Mouse (Mus musculus) MEL (cell line): ENCODE data around the gene Ap5s1. TPM values are rescaled to one million over a fixed set of nuclear protein-coding genes. Genes with fewer than 3 reads are reported as not detected.
A peak's percentile ranks its signal among the peaks of the same experiment; 100 is the strongest.

Experiments used
- DNase-seq: peaks from one replicate; pipeline ENCODE4 v3.0.0; 2011; ENCODE audit warnings: low read depth, low spot score
- H3K27ac ChIP-seq: 2 replicates; pipeline ENCODE4 v1.5.1; 2012; ENCODE audit warnings: low read depth, mild to moderate bottlenecking, control low read depth, low read length, moderate library complexity; ENCODE audit not compliant: control insufficient read depth
- H3K27me3 ChIP-seq, 2 experiments: fragments of 150-350 bp in 1 of 2; sonication (generic) in 1 of 2; 2 replicates each; pipeline ENCODE4 v1.6.1; 2012; ENCODE audit warnings: low read length in 2 of 2, mild to moderate bottlenecking in 2 of 2, improper control_type of control experiment in 1 of 2, moderate library complexity in 1 of 2; ENCODE audit not compliant: insufficient read depth in 2 of 2, control insufficient read depth in 1 of 2
- H3K36me3 ChIP-seq, 2 experiments: 2 replicates each; pipeline ENCODE4 v1.6.1; 2012 to 2014; ENCODE audit warnings: low read length in 2 of 2, improper control_type of control experiment in 1 of 2, inconsistent platforms in 1 of 2, mild to moderate bottlenecking in 1 of 2; ENCODE audit not compliant: insufficient read depth in 2 of 2, control insufficient read depth in 1 of 2
- H3K4me1 ChIP-seq, 2 experiments: fragments of 150-350 bp in 1 of 2; sonication (generic) in 1 of 2; 2 replicates each; pipeline ENCODE4 v1.6.1; 2012; ENCODE audit warnings: low read length in 2 of 2, improper control_type of control experiment in 1 of 2, mild to moderate bottlenecking in 1 of 2; ENCODE audit not compliant: insufficient read depth in 2 of 2, control insufficient read depth in 1 of 2
- H3K4me3 ChIP-seq, 2 experiments: fragments of 150-350 bp in 1 of 2; sonication (generic) in 1 of 2; 2 replicates each; pipeline ENCODE4 v1.5.1; 2012; ENCODE audit warnings: low read depth in 2 of 2, low read length in 2 of 2, mild to moderate bottlenecking in 2 of 2, moderate library complexity in 2 of 2, control low read depth in 1 of 2, improper control_type of control experiment in 1 of 2; ENCODE audit not compliant: control insufficient read depth in 1 of 2, insufficient read depth in 1 of 2
- H3K79me2 ChIP-seq: 2 replicates; pipeline ENCODE4 v1.6.1; 2012; ENCODE audit warnings: mild to moderate bottlenecking, low read length, moderate library complexity; ENCODE audit not compliant: control insufficient read depth, poor library complexity, insufficient read depth
- H3K9ac ChIP-seq: 2 replicates; pipeline ENCODE4 v1.6.1; 2012; ENCODE audit warnings: low read depth, mild to moderate bottlenecking, control low read depth, low read length, moderate library complexity; ENCODE audit not compliant: control insufficient read depth, poor library complexity, severe bottlenecking
- H3K9me3 ChIP-seq: fragments of 150-350 bp; sonication (generic); replicated peaks from 2 replicates; pipeline ENCODE4 v1.6.1; 2012; ENCODE audit warnings: mild to moderate bottlenecking, low read length, improper control_type of control experiment, moderate library complexity; ENCODE audit not compliant: insufficient read depth
- BHLHE40 ChIP-seq: IDR thresholded peaks from 2 replicates; pipeline ENCODE4 v1.6.1; 2012; ENCODE audit warnings: low read depth, mild to moderate bottlenecking, inconsistent platforms, low read length, improper control_type of control experiment, borderline replicate concordance
- CTCF ChIP-seq, 3 experiments: IDR thresholded peaks in 2 of 3; conservative IDR thresholded peaks in 1 of 3; 2 replicates each; pipeline ENCODE4 v1.5.1; 2011 to 2012; ENCODE audit warnings: low read length in 3 of 3, low read depth in 2 of 3, mild to moderate bottlenecking in 2 of 3, improper control_type of control experiment in 1 of 3, inconsistent platforms in 1 of 3, mixed read lengths in 1 of 3, moderate library complexity in 1 of 3; ENCODE audit not compliant: control insufficient read depth in 1 of 3, insufficient read depth in 1 of 3, poor library complexity in 1 of 3, severe bottlenecking in 1 of 3
- ELF1 ChIP-seq: IDR thresholded peaks from 2 replicates; pipeline ENCODE4 v1.6.1; 2014; ENCODE audit warnings: low read depth, mild to moderate bottlenecking, inconsistent platforms, low read length, improper control_type of control experiment, moderate library complexity
- EP300 ChIP-seq, 2 experiments: IDR thresholded peaks; 2 replicates each; pipeline ENCODE4 v1.6.1; 2011; ENCODE audit warnings: improper control_type of control experiment in 2 of 2, low read length in 2 of 2, low read depth in 1 of 2, mild to moderate bottlenecking in 1 of 2
- ETS1 ChIP-seq: IDR thresholded peaks from 2 replicates; pipeline ENCODE4 v1.6.1; 2012; ENCODE audit warnings: low read depth, mild to moderate bottlenecking, inconsistent platforms, low read length, improper control_type of control experiment, moderate library complexity
- HCFC1 ChIP-seq: IDR thresholded peaks from 2 replicates; pipeline ENCODE4 v1.6.1; 2012; ENCODE audit warnings: low read depth, mild to moderate bottlenecking, inconsistent platforms, low read length, improper control_type of control experiment, moderate library complexity
- JUND ChIP-seq: IDR thresholded peaks from 2 replicates; pipeline ENCODE4 v1.6.1; 2011; ENCODE audit warnings: low read depth, mild to moderate bottlenecking, improper control_type of control experiment, low read length
- KAT2A ChIP-seq: conservative IDR thresholded peaks from 2 replicates; pipeline ENCODE4 v1.6.1; 2012; ENCODE audit warnings: low read depth, low read length, improper control_type of control experiment, inconsistent platforms
- MAX ChIP-seq: IDR thresholded peaks from 2 replicates; pipeline ENCODE4 v1.6.1; 2011; ENCODE audit warnings: low read length, improper control_type of control experiment
- MAZ ChIP-seq: IDR thresholded peaks from 2 replicates; pipeline ENCODE4 v1.6.1; 2012; ENCODE audit warnings: low read depth, mild to moderate bottlenecking, inconsistent platforms, low read length, improper control_type of control experiment
- MEF2A ChIP-seq: IDR thresholded peaks from 2 replicates; pipeline ENCODE4 v1.6.1; 2014; ENCODE audit warnings: low read depth, mild to moderate bottlenecking, inconsistent platforms, low read length, improper control_type of control experiment; ENCODE audit not compliant: poor library complexity, insufficient replicate concordance, severe bottlenecking; ENCODE audit errors: extremely low read depth
- MXI1 ChIP-seq: IDR thresholded peaks from 2 replicates; pipeline ENCODE4 v1.6.1; 2011; ENCODE audit warnings: mild to moderate bottlenecking, low read depth, low read length, improper control_type of control experiment
- NELFE ChIP-seq: IDR thresholded peaks from 2 replicates; pipeline ENCODE4 v1.6.1; 2011; ENCODE audit warnings: low read depth, low read length, improper control_type of control experiment
- NRF1 ChIP-seq: IDR thresholded peaks from 2 replicates; pipeline ENCODE4 v1.6.1; 2014; ENCODE audit warnings: low read depth, mild to moderate bottlenecking, inconsistent platforms, low read length, improper control_type of control experiment, moderate library complexity; ENCODE audit not compliant: poor library complexity, insufficient read depth, severe bottlenecking
- POLR2A ChIP-seq, 2 experiments: IDR thresholded peaks; 2 replicates each; pipeline ENCODE4 v1.6.1; 2011 to 2012; ENCODE audit warnings: low read length in 2 of 2, mild to moderate bottlenecking in 2 of 2, control low read depth in 1 of 2, improper control_type of control experiment in 1 of 2, low read depth in 1 of 2, moderate library complexity in 1 of 2; ENCODE audit not compliant: control insufficient read depth in 1 of 2, insufficient read depth in 1 of 2, poor library complexity in 1 of 2
- POLR2AphosphoS2 ChIP-seq: IDR thresholded peaks from 2 replicates; pipeline ENCODE4 v1.6.1; 2011; ENCODE audit warnings: low read length, improper control_type of control experiment
- POLR2AphosphoS5 ChIP-seq: IDR thresholded peaks from 2 replicates; pipeline ENCODE4 v1.6.1; 2012; ENCODE audit warnings: low read depth, borderline replicate concordance, mild to moderate bottlenecking, inconsistent platforms, low read length, moderate library complexity, mixed read lengths
- RAD21 ChIP-seq: IDR thresholded peaks from 2 replicates; pipeline ENCODE4 v1.6.1; 2011; ENCODE audit warnings: mild to moderate bottlenecking, low read depth, low read length, improper control_type of control experiment
- RCOR1 ChIP-seq: IDR thresholded peaks from 2 replicates; pipeline ENCODE4 v1.6.1; 2012; ENCODE audit warnings: low read depth, mild to moderate bottlenecking, inconsistent platforms, low read length, improper control_type of control experiment
- SIN3A ChIP-seq: IDR thresholded peaks from 2 replicates; pipeline ENCODE4 v1.6.1; 2012; ENCODE audit warnings: low read length, improper control_type of control experiment, inconsistent platforms
- SMC3 ChIP-seq: IDR thresholded peaks from 2 replicates; pipeline ENCODE4 v1.6.1; 2011; ENCODE audit warnings: low read depth, low read length, improper control_type of control experiment
- TAL1 ChIP-seq: IDR thresholded peaks from 2 replicates; pipeline ENCODE4 v1.6.1; 2012; ENCODE audit warnings: mild to moderate bottlenecking, inconsistent platforms, low read length, moderate library complexity, mixed read lengths
- TBP ChIP-seq: IDR thresholded peaks from 2 replicates; pipeline ENCODE4 v1.8.0; 2011; ENCODE audit warnings: low read depth, low read length, improper control_type of control experiment
- TCF12 ChIP-seq: IDR thresholded peaks from 2 replicates; pipeline ENCODE4 v1.6.1; 2014; ENCODE audit warnings: low read depth, mild to moderate bottlenecking, inconsistent platforms, low read length, improper control_type of control experiment, moderate library complexity
- USF2 ChIP-seq, 2 experiments: IDR thresholded peaks; 2 replicates each; pipeline ENCODE4 v1.6.1; 2011 to 2012; ENCODE audit warnings: improper control_type of control experiment in 2 of 2, low read length in 2 of 2, borderline replicate concordance in 1 of 2, inconsistent platforms in 1 of 2, low read depth in 1 of 2, mild to moderate bottlenecking in 1 of 2; ENCODE audit not compliant: insufficient read depth in 1 of 2
- ZKSCAN1 ChIP-seq: IDR thresholded peaks from 2 replicates; pipeline ENCODE4 v1.6.1; 2012; ENCODE audit warnings: low read depth, mild to moderate bottlenecking, inconsistent platforms, low read length, improper control_type of control experiment, moderate library complexity
- polyA plus RNA-seq, 2 experiments: library from polyadenylated mRNA; stranded (reverse) in 1 of 2; unstranded in 1 of 2; fragments of >175 nt in 1 of 2; fragments of >200 nt in 1 of 2; gene quantifications; 2 replicates each; pipeline versions ENCODE4 v1.2.1 to v1.2.4; 2012; ENCODE audit warnings: low replicate concordance in 2 of 2, low read depth in 1 of 2; ENCODE audit not compliant: insufficient read length in 2 of 2, insufficient read depth in 1 of 2, missing spikeins in 1 of 2
- total RNA-seq: library from RNA; depleted of rRNA; stranded (reverse); fragments of 300-350 nt; gene quantifications from 2 replicates; pipeline ENCODE4 v1.2.3, GENCODE M21; 2012

The Ap5s1 gene
- total and polyA plus RNA-seq, 3 experiments, result 9.6 to 12.7 TPM; not detected in 1

DNA sequence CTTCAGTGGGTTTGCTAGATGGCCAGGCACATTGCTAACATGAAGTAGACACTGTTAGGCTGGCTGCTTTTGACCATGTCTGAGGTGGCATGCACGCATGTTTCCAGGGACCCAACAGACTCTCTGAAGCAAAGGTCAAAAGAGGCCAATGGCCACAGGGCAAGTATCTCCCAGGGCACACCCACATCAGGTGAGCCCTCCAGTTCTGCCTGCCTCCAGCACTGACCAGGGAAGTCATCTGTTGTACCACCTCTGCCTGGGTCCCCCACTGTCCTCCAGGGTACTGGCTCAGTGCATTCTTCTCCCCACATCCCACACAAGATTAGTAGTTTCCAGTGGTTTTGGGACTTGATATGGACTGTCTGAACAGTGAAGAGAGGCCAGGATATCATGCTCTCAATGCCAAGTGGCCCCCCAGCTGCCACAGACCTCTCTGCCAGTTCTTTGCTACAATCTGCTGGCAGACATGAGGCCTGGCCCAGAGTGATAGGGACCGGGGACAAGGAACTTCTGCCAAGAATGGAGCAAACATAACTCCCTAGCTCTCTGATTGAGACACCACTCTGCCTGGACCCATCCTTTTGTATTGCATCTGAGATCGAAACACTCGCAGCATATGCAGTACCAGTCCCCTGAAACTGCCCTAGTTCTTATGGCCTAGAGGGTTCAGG lies 2.4 kb downstream of the Ap5s1 start:
- H3K27ac ChIP-seq, result peak overlapping the region; percentile 68
- TF ChIP-seq ETS1 (0 out of 2 replicates have a peak, but pooled peaks have one; percentile 27), RCOR1 (peak; percentile 48), EP300 (IDR thresholded peaks at IDR 0.05; ENCODE audit: low read depth in 1 of 2, low read length in 2 of 2) (peak in 1 of 2 experiments; percentile 69; a peak in 2 of 4 replicates), ZKSCAN1 (no peak), MEF2A (no peak), JUND (no peak), MXI1 (peak; percentile 15), MAZ (peak; percentile 71; the same call in 1 of the 2 replicates), TAL1 (peak; percentile 66), USF2 (IDR thresholded peaks at IDR 0.05; ENCODE audit: borderline replicate concordance in 1 of 2, insufficient read depth in 1 of 2, low read depth in 1 of 2, low read length in 2 of 2) (no peak), SMC3 (no peak), KAT2A (no peak), TCF12 (peak; percentile 84)
- TF ChIP-seq, all 39 proteins: peak for 7
- Histone ChIP-seq H3K79me2 (peaks cover 1% of the 10 kb centered on the region; the same call in 1 of the 2 replicates), H3K4me1 (peaks cover 7 to 57% of the 10 kb centered on the region in 2 experiments; a peak in 3 of 4 replicates), H3K9ac (peak overlapping the region; percentile 70), H3K4me3 (peak overlapping the region; percentile 56 to 73), H3K9me3 (no peaks in the 10 kb centered on the region), H3K36me3 (peaks cover 0 to 27% of the 10 kb centered on the region in 2 experiments; a peak in 2 of 4 replicates), H3K27me3 (no peaks in the 10 kb centered on the region)
- peak; percentile 67 for DNase-seq

DNA sequence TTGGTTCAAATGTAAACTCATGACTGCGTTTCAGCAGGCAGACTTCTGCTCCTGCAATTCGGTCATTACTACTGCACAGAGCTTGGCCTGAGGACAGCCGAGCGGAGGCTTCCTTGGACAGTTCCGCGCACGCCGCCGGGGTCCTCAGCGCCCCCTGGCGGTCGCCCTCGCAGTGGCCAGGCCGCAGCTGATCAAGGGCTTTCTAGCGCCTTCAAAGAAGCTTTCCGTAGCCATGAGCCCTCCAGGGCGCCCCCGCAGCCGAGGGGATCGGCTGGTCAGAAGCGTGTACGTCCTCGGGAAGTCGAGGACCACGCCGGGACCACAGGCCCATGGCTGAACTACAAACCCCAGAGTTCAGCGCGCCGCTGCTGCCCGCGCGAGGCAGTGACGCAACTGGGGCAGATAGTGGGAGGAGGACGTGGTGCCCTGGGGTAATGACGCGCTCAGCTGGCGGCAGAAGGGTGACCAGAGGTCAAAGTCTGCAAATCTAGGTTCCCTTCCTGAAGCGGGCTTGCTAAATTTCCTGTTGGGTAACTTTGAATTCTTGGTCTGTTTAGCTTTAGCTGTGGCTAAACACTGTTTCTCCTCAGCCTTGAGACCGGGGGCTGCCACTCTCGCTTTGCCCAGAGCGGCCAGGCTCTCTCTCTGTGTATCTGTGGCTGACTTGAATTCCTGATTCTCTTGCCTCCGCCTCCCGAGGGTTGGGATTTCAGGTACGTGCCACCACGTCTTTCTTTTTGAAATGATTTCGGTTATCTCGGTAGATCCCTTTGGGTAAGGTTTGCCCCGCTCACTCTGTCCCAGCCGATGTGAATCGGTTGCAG lies 3.3 kb downstream of the Ap5s1 start:
- Histone ChIP-seq H3K9ac (peak overlapping the region; percentile 82), H3K4me1 (peaks cover 4 to 54% of the 10 kb centered on the region in 2 experiments; a peak in 3 of 4 replicates), H3K9me3 (no peaks in the 10 kb centered on the region), H3K79me2 (peaks cover 1% of the 10 kb centered on the region; the same call in 1 of the 2 replicates), H3K27ac (peak overlapping the region; percentile 81), H3K4me3 (peak overlapping the region; percentile 71 to 73), H3K36me3 (peaks cover 0 to 20% of the 10 kb centered on the region in 2 experiments; a peak in 2 of 4 replicates), H3K27me3 (no peaks in the 10 kb centered on the region)
- DNase-seq, result peak; percentile 95
- TF ChIP-seq TBP (0 out of 2 replicates have a peak, but pooled peaks have one; percentile 48), MXI1 (peak; percentile 56; the same call in 1 of the 2 replicates), MAZ (0 out of 2 replicates have a peak, but pooled peaks have one; percentile 43), SMC3 (peak; percentile 64), KAT2A (peak; percentile 86), RAD21 (peak; percentile 35), POLR2AphosphoS5 (no peak), SIN3A (peak; percentile 91), MAX (no peak; the same call in none of the 2 replicates), POLR2AphosphoS2 (peak; percentile 49; the same call in 1 of the 2 replicates), POLR2A (IDR thresholded peaks at IDR 0.05; ENCODE audit: control insufficient read depth in 1 of 2, insufficient read depth in 1 of 2, low read depth in 1 of 2, low read length in 2 of 2, poor library complexity in 1 of 2) (peak in 1 of 2 experiments; percentile 66; a peak in 2 of 4 replicates), RCOR1 (0 out of 2 replicates have a peak, but pooled peaks have one; percentile 11), NELFE (peak; percentile 56), BHLHE40 (no peak), HCFC1 (peak; percentile 97), CTCF (IDR thresholded peaks at IDR 0.05 in 2 of 3, conservative IDR thresholded peaks at IDR 0.05 in 1 of 3; ENCODE audit: control insufficient read depth in 1 of 3, insufficient read depth in 1 of 3, low read depth in 2 of 3, low read length in 3 of 3, poor library complexity in 1 of 3, severe bottlenecking in 1 of 3) (peak; percentile 78 to 86 (median 80)), USF2 (IDR thresholded peaks at IDR 0.05; ENCODE audit: borderline replicate concordance in 1 of 2, insufficient read depth in 1 of 2, low read depth in 1 of 2, low read length in 2 of 2) (no peak), ELF1 (peak; percentile 65; the same call in 1 of the 2 replicates), NRF1 (0 out of 2 replicates have a peak, but pooled peaks have one; percentile 20)
